Mouse (Mus musculus) limb, embryonic 15.5 days (tissue): ENCODE measurements around the gene Cgrrf1. TPM values are rescaled to one million over a fixed set of nuclear protein-coding genes. Genes with fewer than 3 reads are reported as not detected.

ENCODE experiments used
- ATAC-seq: fragments of 200-750 bp; cut with Nextera tagmentation; 2 replicates; pipeline ENCODE4 v1.8.0; 2017; ENCODE audit warnings: low read depth, moderate TSS enrichment; ENCODE audit not compliant: insufficient number of reproducible peaks, low FRiP score, low TSS enrichment
- H3K27ac ChIP-seq: fragments of 300-500 bp; sonication (generic); 2 replicates; pipeline ENCODE4 v1.5.1; 2015; ENCODE audit warnings: moderate library complexity, mild to moderate bottlenecking, inconsistent platforms
- H3K27me3 ChIP-seq: fragments of 300-500 bp; sonication (generic); 2 replicates; pipeline ENCODE4 v1.6.1; 2015; ENCODE audit warnings: inconsistent platforms
- H3K36me3 ChIP-seq: fragments of 300-500 bp; sonication (generic); 2 replicates; pipeline ENCODE4 v1.6.1; 2015; ENCODE audit warnings: inconsistent platforms
- H3K4me1 ChIP-seq: fragments of 300-500 bp; sonication (generic); 2 replicates; pipeline ENCODE4 v1.6.1; 2015; ENCODE audit warnings: inconsistent platforms
- H3K4me2 ChIP-seq: fragments of 300-500 bp; sonication (generic); 2 replicates; pipeline ENCODE4 v1.6.1; 2015; ENCODE audit warnings: mild to moderate bottlenecking, inconsistent platforms
- H3K4me3 ChIP-seq: fragments of 300-500 bp; sonication (generic); 2 replicates; pipeline ENCODE4 v1.5.1; 2015; ENCODE audit warnings: mild to moderate bottlenecking, inconsistent platforms
- H3K9ac ChIP-seq: fragments of 300-500 bp; sonication (generic); 2 replicates; pipeline ENCODE4 v1.6.1; 2015; ENCODE audit warnings: inconsistent platforms
- H3K9me3 ChIP-seq: fragments of 300-500 bp; sonication (generic); 2 replicates; pipeline ENCODE4 v1.6.1; 2016; ENCODE audit warnings: inconsistent platforms
- whole genome bisulfite sequencing: fragments of 180-500 bp; shearing (Covaris S2); methylation state at CpG from one replicate; pipeline ENCODE4 v1.1.7; 2015; 5-methylcytosine and 5-hydroxymethylcytosine counted together
- polyA plus RNA-seq: library from polyadenylated mRNA; unstranded; fragments of >200 nt; fragmentation: Nextera tagmentation; extraction: Ambion mirVana; gene quantifications from 2 replicates; pipeline ENCODE4 v1.2.1, GENCODE M21; 2015

Gene Cgrrf1
- 21.0 and 22.7 TPM in 2 replicates for polyA plus RNA-seq

DNA sequence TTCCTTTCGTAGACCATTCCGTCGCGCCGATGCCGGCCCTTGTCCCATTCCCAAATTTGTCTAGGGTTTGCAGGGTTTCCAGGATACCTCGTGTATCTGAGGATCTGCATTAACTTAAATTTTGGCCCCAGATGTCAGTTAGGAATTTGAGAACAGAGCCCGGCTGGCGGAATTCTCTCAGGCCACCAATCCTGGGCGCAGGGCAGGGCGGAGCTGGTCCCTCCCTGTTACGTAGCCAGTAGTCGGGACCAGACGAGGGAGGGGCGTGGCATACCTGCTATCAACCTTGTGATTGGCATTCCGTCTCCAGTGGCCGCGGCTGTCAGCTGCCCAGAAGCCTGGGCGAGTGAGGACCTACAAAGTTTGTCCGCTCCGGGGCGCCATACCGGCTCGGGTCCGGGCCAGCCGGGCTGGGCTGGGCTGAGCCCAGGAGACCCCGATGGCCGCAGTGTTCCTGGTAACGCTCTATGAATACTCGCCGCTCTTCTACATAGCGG is at the start of gene Cgrrf1:
TSS of gene Cgrrf1 (plus strand) at position 289 of the 497 bp plus-strand sequence.
- H3K36me3 ChIP-seq = no peaks in the 10 kb centered on the region
- peak within 1 kb of the TSS; percentile 71 for H3K9ac ChIP-seq
- H3K27me3 ChIP-seq = no peaks in the 10 kb centered on the region
- peak within 1 kb of the TSS; percentile 86 for H3K4me2 ChIP-seq
- H3K9me3 ChIP-seq = no peaks in the 10 kb centered on the region
- ATAC-seq = peak; percentile 97
- H3K27ac ChIP-seq = peak within 1 kb of the TSS; percentile 73
- peaks cover 9% of the 10 kb centered on the region for H3K4me1 ChIP-seq
- under 1% methylated on average over 32 of the region's 32 CpGs for WGBS
- H3K4me3 ChIP-seq = peak within 1 kb of the TSS; percentile 75

DNA sequence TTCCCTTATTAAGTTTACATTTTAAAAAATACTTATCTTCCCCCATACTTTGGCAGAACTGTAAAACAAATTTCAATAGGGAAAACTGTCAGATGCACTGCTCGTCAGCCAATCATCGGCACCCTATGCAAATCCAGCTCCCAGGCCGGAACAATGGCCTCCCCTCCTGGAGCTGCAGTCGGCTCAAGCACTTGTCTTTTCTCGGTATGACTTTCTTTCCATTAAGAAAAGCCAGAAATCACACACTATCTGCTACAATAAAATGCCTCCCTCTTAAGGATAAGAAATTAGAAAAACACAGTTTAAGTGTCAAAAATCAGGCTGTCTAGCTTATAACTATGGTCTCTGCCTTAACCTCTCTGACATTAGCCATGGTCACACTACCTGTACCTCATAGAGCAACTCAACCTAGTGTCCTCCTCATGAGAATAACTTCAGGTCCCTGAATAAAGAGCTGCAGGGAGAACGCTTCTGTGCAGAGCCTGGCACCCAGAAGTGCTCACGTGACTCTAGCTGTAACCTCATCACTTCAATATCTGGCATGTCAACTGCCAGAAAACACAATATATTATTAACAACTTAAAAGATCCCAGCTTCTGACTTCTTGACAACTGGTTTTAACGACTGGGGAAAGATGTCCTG is 49.6 kb upstream of the Cgrrf1 start:
- Histone ChIP-seq H3K4me3 (no peak overlapping the region), H3K9me3 (no peaks in the 10 kb centered on the region), H3K4me1 (peaks cover 21% of the 10 kb centered on the region), H3K36me3 (peaks cover 46% of the 10 kb centered on the region), H3K27ac (no peak overlapping the region), H3K9ac (no peak overlapping the region), H3K27me3 (no peaks in the 10 kb centered on the region), H3K4me2 (no peak overlapping the region)
- WGBS = 80% methylated on average over 8 of the region's 8 CpGs
- ATAC-seq = no peak

DNA sequence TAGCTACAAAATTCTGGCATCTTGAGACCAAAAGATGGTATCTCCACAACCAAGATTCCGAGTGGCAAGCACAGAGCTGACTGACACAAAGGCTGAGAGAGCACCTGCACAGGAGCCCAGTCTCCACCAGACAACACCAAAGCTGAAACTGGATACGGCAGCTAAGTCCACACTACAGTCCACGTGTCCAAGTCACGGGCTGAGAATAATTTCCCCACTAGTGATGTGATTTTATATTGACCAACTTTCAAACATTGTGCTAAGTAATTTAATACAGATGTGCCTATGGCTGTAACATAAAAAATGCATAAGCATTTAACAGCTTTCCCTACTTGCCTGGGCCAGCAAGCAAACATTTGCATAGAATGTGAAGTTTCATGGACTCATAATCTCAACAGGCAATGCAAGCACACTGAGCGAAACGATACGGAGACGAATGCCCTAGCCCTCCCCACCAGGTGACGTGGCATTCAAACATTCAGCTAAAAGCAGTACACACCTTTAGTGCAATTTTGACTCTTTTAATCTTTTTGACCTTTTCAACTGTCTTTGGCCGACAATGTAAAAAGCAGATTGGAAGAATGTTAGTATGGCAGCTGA is 48.5 kb upstream of the Cgrrf1 start:
- Histone ChIP-seq H3K36me3 (peaks cover 37% of the 10 kb centered on the region), H3K4me3 (no peak overlapping the region), H3K27ac (no peak overlapping the region), H3K9ac (no peak overlapping the region), H3K9me3 (no peaks in the 10 kb centered on the region), H3K4me1 (peaks cover 21% of the 10 kb centered on the region), H3K27me3 (no peaks in the 10 kb centered on the region), H3K4me2 (no peak overlapping the region)
- 51% methylated on average over 10 of the region's 10 CpGs for WGBS
- ATAC-seq = no peak

GRCm38 (mm10) chr14:46785247-46785646 is 46.7 kb upstream of the Cgrrf1 start:
- no peak overlapping the region for H3K27ac ChIP-seq
- H3K4me1 ChIP-seq = peaks cover 24% of the 10 kb centered on the region
- H3K4me3 ChIP-seq = no peak overlapping the region
- 76% methylated on average over 5 of the region's 5 CpGs for WGBS
- no peak overlapping the region for H3K4me2 ChIP-seq
- no peak overlapping the region for H3K9ac ChIP-seq
- no peaks in the 10 kb centered on the region for H3K27me3 ChIP-seq
- ATAC-seq = no peak
- H3K9me3 ChIP-seq = no peaks in the 10 kb centered on the region
- H3K36me3 ChIP-seq = peaks cover 19% of the 10 kb centered on the region

DNA sequence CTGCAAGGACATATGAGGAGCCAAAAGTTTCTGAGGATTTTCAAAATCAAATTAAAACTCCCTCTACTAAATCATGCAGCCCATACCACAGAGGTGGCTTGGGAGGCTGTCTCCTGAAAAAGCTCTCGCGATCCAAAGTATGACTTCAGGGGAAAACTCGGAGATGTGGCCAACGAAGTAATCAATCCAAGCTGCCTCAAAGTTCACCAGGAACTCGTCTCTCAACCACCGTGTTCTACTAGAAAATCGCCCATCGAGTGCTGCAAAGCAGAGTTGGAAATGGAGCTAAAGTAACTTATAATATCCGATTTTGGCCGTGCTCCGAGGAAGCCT is 44.5 kb upstream of the Cgrrf1 start:
- peaks cover 24% of the 10 kb centered on the region for H3K4me1 ChIP-seq
- ATAC-seq = no peak
- no peaks in the 10 kb centered on the region for H3K27me3 ChIP-seq
- peak overlapping the region; percentile 99 for H3K27ac ChIP-seq
- peaks cover 8% of the 10 kb centered on the region for H3K36me3 ChIP-seq
- peak overlapping the region; percentile 88 for H3K9ac ChIP-seq
- peak overlapping the region; percentile 60 for H3K4me2 ChIP-seq
- no peaks in the 10 kb centered on the region for H3K9me3 ChIP-seq
- WGBS = 0% methylated on average over 11 of the region's 11 CpGs
- peak overlapping the region; percentile 88 for H3K4me3 ChIP-seq

GRCm38 (mm10) chr14:46787787-46788504 is 44.0 kb upstream of the Cgrrf1 start, which contains the start of gene Cnih1:
Cnih1 (minus strand) TSS chr14:46788411.
- under 1% methylated on average over 79 of the region's 86 CpGs for WGBS
- H3K9me3 ChIP-seq = no peaks in the 10 kb centered on the region
- peaks cover 24% of the 10 kb centered on the region for H3K4me1 ChIP-seq
- no peaks in the 10 kb centered on the region for H3K27me3 ChIP-seq
- peaks cover 3% of the 10 kb centered on the region; the same call in 1 of the 2 replicates for H3K36me3 ChIP-seq
- H3K9ac ChIP-seq = peak within 1 kb of the TSS; percentile 88
- peak; percentile 93 for ATAC-seq
- H3K4me3 ChIP-seq = peak within 1 kb of the TSS; percentile 88
- peak within 1 kb of the TSS; percentile 99 for H3K27ac ChIP-seq
- H3K4me2 ChIP-seq = peak within 1 kb of the TSS; percentile 60

DNA sequence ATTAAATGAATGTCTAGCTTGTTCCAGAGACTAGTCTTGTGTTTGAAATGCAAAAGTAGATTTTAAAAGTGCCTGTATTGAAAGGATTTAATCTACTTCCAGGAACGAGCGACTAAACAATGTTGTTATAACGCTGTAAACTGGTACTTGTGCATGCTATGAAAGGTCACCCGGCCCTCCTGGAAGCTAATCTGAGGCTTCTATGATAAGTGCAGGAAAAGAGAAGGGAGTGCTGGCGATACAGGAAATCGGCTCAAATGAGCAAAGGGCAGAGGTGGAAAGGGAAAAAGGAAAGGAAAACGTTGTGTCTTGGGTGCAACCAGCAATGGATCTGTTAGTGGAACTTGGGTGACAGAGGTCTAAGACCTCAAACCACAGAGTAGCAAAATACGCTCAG is 43.4 kb upstream of the Cgrrf1 start:
- H3K36me3 ChIP-seq = no peaks in the 10 kb centered on the region; the same call in 1 of the 2 replicates
- no peaks in the 10 kb centered on the region for H3K9me3 ChIP-seq
- peaks cover 23% of the 10 kb centered on the region for H3K4me1 ChIP-seq
- H3K9ac ChIP-seq = no peak overlapping the region
- H3K4me3 ChIP-seq = peak overlapping the region; percentile 88
- peak overlapping the region; percentile 26; the same call in 1 of the 2 replicates for H3K4me2 ChIP-seq
- no peaks in the 10 kb centered on the region for H3K27me3 ChIP-seq
- 29% methylated on average over 8 of the region's 8 CpGs for WGBS
- ATAC-seq = no peak
- H3K27ac ChIP-seq = no peak overlapping the region

- no peak overlapping the region for H3K9ac ChIP-seq
- no peak overlapping the region for H3K4me3 ChIP-seq
- peaks cover 13% of the 10 kb centered on the region for H3K4me1 ChIP-seq
- 64% methylated on average over 4 of the region's 4 CpGs for WGBS
- ATAC-seq = no peak
- H3K4me2 ChIP-seq = no peak overlapping the region
- H3K27me3 ChIP-seq = no peaks in the 10 kb centered on the region
- no peaks in the 10 kb centered on the region for H3K36me3 ChIP-seq
- no peak overlapping the region for H3K27ac ChIP-seq
- H3K9me3 ChIP-seq = no peaks in the 10 kb centered on the region
Observed at GRCm38 (mm10) chr14:46790303-46790702, 41.6 kb upstream of the Cgrrf1 start.

DNA sequence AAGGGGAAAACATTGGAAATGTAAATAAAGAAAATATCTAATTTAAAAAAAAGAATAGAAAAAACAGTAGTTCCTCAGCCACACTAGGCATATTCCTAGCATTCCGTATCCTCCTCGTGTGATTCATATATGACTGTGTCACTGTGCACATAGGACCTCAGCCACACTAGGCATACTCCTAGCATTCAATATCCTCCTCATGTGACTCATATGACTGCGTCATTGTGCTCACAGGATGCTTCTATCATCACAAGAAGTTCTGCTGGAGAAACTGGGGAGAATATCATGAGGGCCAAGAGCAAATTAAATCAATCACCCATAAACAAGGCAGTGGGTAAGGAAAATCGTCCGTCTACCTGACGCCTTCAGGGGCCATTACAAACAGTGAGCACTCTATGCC is 41.2 kb upstream of the Cgrrf1 start:
- Histone ChIP-seq H3K4me3 (no peak overlapping the region), H3K27me3 (no peaks in the 10 kb centered on the region), H3K4me1 (peaks cover 12% of the 10 kb centered on the region), H3K9ac (no peak overlapping the region), H3K9me3 (no peaks in the 10 kb centered on the region), H3K4me2 (no peak overlapping the region), H3K36me3 (no peaks in the 10 kb centered on the region), H3K27ac (no peak overlapping the region)
- ATAC-seq = no peak
- 89% methylated on average over 6 of the region's 6 CpGs for WGBS

GRCm38 (mm10) chr14:46794157-46794556 is 37.8 kb upstream of the Cgrrf1 start:
- H3K4me3 ChIP-seq = no peak overlapping the region
- ATAC-seq = no peak
- 79% methylated on average over 5 of the region's 5 CpGs for WGBS

GRCm38 (mm10) chr14:46800684-46801345 is 31.1 kb upstream of the Cgrrf1 start:
- H3K9me3 ChIP-seq = no peaks in the 10 kb centered on the region
- 74% methylated on average over 3 of the region's 3 CpGs for WGBS
- H3K36me3 ChIP-seq = peaks cover 4% of the 10 kb centered on the region; the same call in 1 of the 2 replicates
- no peak overlapping the region for H3K4me3 ChIP-seq
- H3K27ac ChIP-seq = no peak overlapping the region
- ATAC-seq = no peak
- H3K4me1 ChIP-seq = 0 out of 2 replicates have a peak, but pooled peaks cover 2% of the 10 kb centered on the region
- H3K9ac ChIP-seq = no peak overlapping the region
- no peaks in the 10 kb centered on the region for H3K27me3 ChIP-seq
- no peak overlapping the region for H3K4me2 ChIP-seq

More at GRCm38 (mm10) chr14:46794157-46794556, 37.8 kb upstream of the Cgrrf1 start:
- Histone ChIP-seq H3K27me3 (no peaks in the 10 kb centered on the region), H3K9ac (no peak overlapping the region), H3K27ac (no peak overlapping the region), H3K9me3 (no peaks in the 10 kb centered on the region), H3K4me1 (no peaks in the 10 kb centered on the region), H3K4me2 (no peak overlapping the region), H3K36me3 (no peaks in the 10 kb centered on the region)
